Mouse (Mus musculus): Measurements from ENCODE around the gene Il5ra. TPM values are rescaled to one million over a fixed set of nuclear protein-coding genes. Genes with fewer than 3 reads are reported as not detected.

Il5ra gene
- total RNA-seq, 2 experiments from 2014 or later, result not detected

- TF ChIP-seq CTCF (conservative IDR thresholded peaks at IDR 0.05), result no peak
- no peak overlapping the region for H3K27ac ChIP-seq
- no peak overlapping the region for H3K4me3 ChIP-seq
- DNase-seq (ENCODE audit: low spot score in 2 of 2), result no peak
Observed at GRCm38 (mm10) chr6:106725642-106726041, 23.2 kb downstream of the Il5ra start.

DNA sequence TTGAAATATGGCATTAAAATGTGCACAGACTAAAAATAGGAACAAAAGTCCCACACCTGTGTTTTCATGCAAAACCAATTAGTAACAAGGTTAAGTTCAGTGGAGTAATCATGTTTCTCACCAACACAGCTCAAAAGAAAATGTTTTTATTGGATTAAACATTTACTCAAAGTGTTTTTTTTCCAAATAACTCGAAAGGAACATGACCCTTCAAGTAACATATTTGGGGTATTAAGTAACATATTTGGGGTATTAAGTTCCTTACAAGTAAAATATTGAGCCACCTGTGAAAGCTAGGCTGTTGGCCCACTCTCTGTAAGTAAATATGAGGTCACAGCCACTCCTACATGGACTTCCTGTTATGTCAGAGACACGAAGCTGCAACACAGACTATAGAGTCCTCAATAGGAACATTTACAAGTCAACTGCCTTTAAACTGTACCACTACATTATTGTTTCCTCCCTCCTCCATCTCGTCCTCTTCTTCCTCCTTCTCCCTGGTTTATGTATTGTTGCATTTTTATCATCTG, 43.3 kb downstream of the Il5ra start:
- no peak overlapping the region for H3K4me3 ChIP-seq
- no peak for TF ChIP-seq CTCF (conservative IDR thresholded peaks at IDR 0.05)

DNA sequence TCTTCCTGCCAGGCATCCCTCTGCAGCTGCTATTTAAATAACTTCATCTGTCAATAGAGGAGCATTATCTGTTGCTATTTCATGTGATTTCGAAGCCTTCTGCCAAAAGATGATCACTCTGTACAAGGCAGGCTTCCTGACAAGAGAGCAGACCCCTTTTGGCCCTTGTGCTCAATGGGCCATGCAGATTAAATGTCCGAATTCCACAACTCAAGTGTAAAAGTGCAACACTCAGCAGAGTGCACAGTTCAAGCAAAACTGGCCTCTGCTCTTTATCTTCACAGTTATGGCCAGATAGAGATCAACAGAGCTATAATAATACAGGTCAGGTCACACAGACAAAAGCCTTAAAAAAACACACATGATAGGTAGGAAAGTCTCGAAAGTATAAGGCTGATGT, 46.9 kb downstream of the Il5ra start:
- no peak for DNase-seq (ENCODE audit: low spot score in 2 of 2)
- Histone ChIP-seq H3K27ac (no peak overlapping the region), H3K4me3 (no peak overlapping the region)
- TF ChIP-seq CTCF (conservative IDR thresholded peaks at IDR 0.05), result no peak

More for the DNA sequence above, 43.3 kb downstream of the Il5ra start:
- no peak for DNase-seq (ENCODE audit: low spot score in 2 of 2)
- H3K27ac ChIP-seq, result no peak overlapping the region

DNA sequence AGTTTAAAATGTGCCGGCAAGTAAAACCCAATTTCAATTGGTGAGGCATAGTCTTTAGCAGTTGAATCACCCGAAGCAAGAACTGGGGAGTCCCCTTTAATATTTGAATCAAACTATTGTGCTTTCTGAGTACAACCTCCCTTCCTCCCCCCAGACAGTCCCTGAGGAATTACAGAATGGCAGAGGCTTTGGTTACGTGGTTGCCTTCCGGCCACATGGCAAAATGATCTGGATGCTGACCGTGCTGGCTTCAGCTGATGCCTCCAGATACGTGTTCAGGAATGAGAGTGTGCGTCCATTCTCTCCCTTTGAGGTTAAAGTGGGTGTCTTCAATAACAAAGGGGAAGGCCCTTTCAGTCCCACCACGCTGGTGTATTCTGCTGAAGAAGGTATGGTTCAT, 73.3 kb downstream of the Il5ra start:
- DNase-seq (ENCODE audit: low spot score in 2 of 2), result no peak
- no peak for TF ChIP-seq CTCF (conservative IDR thresholded peaks at IDR 0.05)
- Histone ChIP-seq H3K4me3 (no peak overlapping the region), H3K27ac (no peak overlapping the region)

DNA sequence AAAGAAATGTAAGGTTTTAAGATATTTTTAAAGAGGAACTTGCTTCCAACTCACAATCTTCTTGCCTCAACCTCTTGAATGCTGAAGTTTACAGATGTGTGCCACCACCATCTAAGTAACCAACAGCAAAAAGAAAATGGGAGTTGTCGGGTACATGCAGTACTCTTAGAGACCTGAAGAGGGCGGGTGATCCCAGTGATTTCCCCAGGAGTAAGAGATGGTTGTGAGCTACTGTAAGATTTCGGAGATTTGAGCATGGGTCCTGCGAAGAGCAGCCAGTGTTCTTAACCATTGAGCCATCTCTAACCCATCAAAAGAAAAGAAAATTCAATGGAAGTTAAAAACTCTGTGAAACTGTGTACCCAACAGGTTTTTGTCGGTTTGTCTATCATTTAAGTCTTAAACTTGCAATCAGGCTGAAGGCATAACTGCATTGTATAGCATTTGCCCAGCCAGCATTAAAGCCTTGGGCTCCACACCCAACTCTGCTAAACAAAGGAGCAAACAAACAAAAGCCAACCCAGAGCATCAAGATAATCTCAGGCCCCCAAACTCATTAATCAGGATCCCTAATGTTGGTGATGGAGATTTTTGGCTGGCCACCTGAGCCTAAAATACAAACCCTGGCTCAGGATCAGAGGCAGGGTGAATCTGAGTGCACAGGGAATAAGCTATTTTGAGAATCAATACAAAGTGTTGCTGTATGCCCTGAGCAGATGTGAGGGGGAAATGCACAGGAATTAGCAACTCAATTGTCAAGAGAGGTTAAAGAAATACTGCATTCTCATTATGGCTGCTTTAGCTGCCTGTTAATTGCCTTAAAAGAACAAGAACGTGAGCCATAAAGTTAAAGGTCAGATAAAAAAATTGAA, 84.8 kb downstream of the Il5ra start:
- Histone ChIP-seq H3K27ac (no peak overlapping the region), H3K4me3 (no peak overlapping the region)
- peak; percentile 83 for TF ChIP-seq CTCF (conservative IDR thresholded peaks at IDR 0.05)
- peak in 1 of 2 experiments; percentile 35 for DNase-seq (ENCODE audit: low spot score in 2 of 2)

Other genes starting within 250 kb of the Il5ra start
- 10 to 100 TPM; 52.3 to 57.5 TPM for gene Trnt1, start 20.1 kb upstream of the Il5ra start, total RNA-seq (2021)
- 100 to 1,000 TPM; 102 to 108 TPM for gene Crbn, start 51.0 kb upstream of the Il5ra start, total RNA-seq (2021)

Measured in layer of hippocampus, adult 2 months (tissue).